Mouse (Mus musculus) kidney, postnatal 0 days (tissue): ENCODE results near the gene Acadsb. TPM values are rescaled to one million over a fixed set of nuclear protein-coding genes. Genes with fewer than 3 reads are reported as not detected.
A peak's percentile ranks its signal among the peaks of the same experiment; 100 is the strongest.
"Not testable (repeated sequence)": the region's sequence is repeated elsewhere in the genome, so short reads cannot be mapped to it uniquely, and the experiment has no call there.

Experiments
- ATAC-seq: fragments of 200-750 bp; cut with Nextera tagmentation; replicated peaks from 2 replicates; pipeline ENCODE4 v1.8.0; 2017; ENCODE audit warnings: low read depth, moderate number of reproducible peaks, moderate TSS enrichment, moderate library complexity; ENCODE audit not compliant: low FRiP score
- DNase-seq: peaks from one replicate; pipeline ENCODE4 v3.0.0-alpha.2; 2016; ENCODE audit warnings: low spot score
- H3K27ac ChIP-seq: fragments of 300-500 bp; sonication (generic); 2 replicates; pipeline ENCODE4 v1.5.1; 2014; ENCODE audit warnings: mild to moderate bottlenecking
- H3K27me3 ChIP-seq: fragments of 300-500 bp; sonication (generic); 2 replicates; pipeline ENCODE4 v1.6.1; 2014; ENCODE audit warnings: low read length, mixed read lengths; ENCODE audit not compliant: insufficient read depth
- H3K36me3 ChIP-seq: fragments of 300-500 bp; sonication (generic); 2 replicates; pipeline ENCODE4 v1.6.1; 2014; ENCODE audit warnings: low read length, mixed read lengths; ENCODE audit not compliant: insufficient read depth
- H3K4me1 ChIP-seq: fragments of 300-500 bp; sonication (generic); replicated peaks from 2 replicates; pipeline ENCODE4 v1.6.1; 2014; ENCODE audit warnings: antibody characterized with exemption, low read length, mixed read lengths; ENCODE audit not compliant: insufficient read depth
- H3K4me2 ChIP-seq: fragments of 300-500 bp; sonication (generic); 2 replicates; pipeline ENCODE4 v1.6.1; 2014; ENCODE audit warnings: mild to moderate bottlenecking, low read length, moderate library complexity, mixed read lengths
- H3K4me3 ChIP-seq: fragments of 300-500 bp; sonication (generic); replicated peaks from 2 replicates; pipeline ENCODE4 v1.5.1; 2014; ENCODE audit warnings: low read depth, low read length
- H3K9ac ChIP-seq: fragments of 300-500 bp; sonication (generic); 2 replicates; pipeline ENCODE4 v1.6.1; 2014; ENCODE audit warnings: low read depth, low read length
- H3K9me3 ChIP-seq: fragments of 300-500 bp; sonication (generic); replicated peaks from 2 replicates; pipeline ENCODE4 v1.6.1; 2016; ENCODE audit warnings: low read length, inconsistent platforms, mixed read lengths
- CTCF ChIP-seq: IDR thresholded peaks from 2 replicates; pipeline ENCODE4 v1.5.1; 2016; ENCODE audit warnings: antibody characterized with exemption, low read depth, mild to moderate bottlenecking, moderate library complexity
- WGBS: fragments of 180-500 bp; shearing (Covaris S2); extraction: QIAGEN DNeasy Blood & Tissue Kit; methylation state at CpG from one replicate; pipeline ENCODE4 v1.1.7; 2014; 5-methylcytosine and 5-hydroxymethylcytosine counted together
- polyA plus RNA-seq: library from polyadenylated mRNA; unstranded; fragments of >200 nt; fragmentation: Nextera tagmentation; extraction: Ambion mirVana; gene quantifications from 2 replicates; pipeline ENCODE4 v1.2.1, GENCODE M21; 2015

Gene Acadsb
- polyA plus RNA-seq, 1 experiment from 2014 or later = 101 TPM

DNA sequence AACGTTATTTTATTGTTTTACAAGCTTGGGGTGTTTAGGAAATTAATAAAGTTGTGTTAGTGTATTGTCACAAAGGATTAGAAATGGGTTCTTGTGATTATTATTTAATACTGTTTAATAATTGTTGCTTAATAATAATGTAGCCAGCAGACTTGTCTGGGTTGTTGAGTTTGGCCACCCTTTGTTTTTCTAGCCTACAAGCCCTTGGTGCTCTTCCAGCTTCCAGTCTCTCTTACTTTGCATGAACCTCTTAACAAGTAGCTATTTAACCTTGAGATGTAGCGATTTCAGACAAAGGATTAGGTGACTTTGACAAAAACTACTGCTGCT is 1.5 kb downstream of the Acadsb start:
- no peak overlapping the region for H3K27ac ChIP-seq
- no peak for TF ChIP-seq CTCF
- peaks cover 11% of the 10 kb centered on the region for H3K4me1 ChIP-seq
- H3K27me3 ChIP-seq = no peaks in the 10 kb centered on the region
- peak; percentile 24 for DNase-seq
- H3K36me3 ChIP-seq = no peaks in the 10 kb centered on the region
- H3K4me2 ChIP-seq = peak overlapping the region; percentile 81
- H3K9me3 ChIP-seq = no peaks in the 10 kb centered on the region
- 37% methylated on average over 2 of the region's 2 CpGs for WGBS
- no peak for ATAC-seq
- H3K4me3 ChIP-seq = 0 out of 2 replicates have a peak overlapping the region, but pooled peaks have one; percentile 81
- H3K9ac ChIP-seq = no peak overlapping the region

DNA sequence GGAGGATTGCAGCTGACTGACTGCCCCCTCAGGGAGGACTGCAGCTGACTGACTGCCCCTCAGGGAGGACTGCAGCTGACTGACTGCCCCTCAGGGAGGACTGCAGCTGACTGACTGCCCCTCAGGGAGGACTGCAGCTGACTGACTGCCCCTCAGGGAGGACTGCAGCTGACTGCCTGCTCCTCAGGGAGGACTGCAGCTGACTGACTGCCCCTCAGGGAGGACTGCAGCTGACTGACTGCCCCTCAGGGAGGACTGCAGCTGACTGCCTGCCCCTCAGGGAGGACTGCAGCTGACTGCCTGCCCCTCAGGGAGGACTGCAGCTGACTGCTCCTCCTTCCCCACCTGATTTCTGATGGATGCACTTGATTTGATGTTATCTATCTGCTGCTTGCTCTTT is 6.3 kb downstream of the Acadsb start:
- H3K27ac ChIP-seq, H3K4me2 ChIP-seq, H3K4me3 ChIP-seq, H3K4me1 ChIP-seq, H3K9me3 ChIP-seq, H3K36me3 ChIP-seq, H3K9ac ChIP-seq, H3K27me3 ChIP-seq, DNase-seq, ATAC-seq: not testable (repeated sequence)

- Histone ChIP-seq H3K36me3 (no peaks in the 10 kb centered on the region), H3K9ac (no peak overlapping the region), H3K4me1 (no peaks in the 10 kb centered on the region), H3K27me3 (no peaks in the 10 kb centered on the region), H3K27ac (no peak overlapping the region), H3K4me3 (no peak overlapping the region), H3K9me3 (no peaks in the 10 kb centered on the region), H3K4me2 (no peak overlapping the region)
- no peak for TF ChIP-seq CTCF
- DNase-seq (no peak), ATAC-seq (no peak)
Observed at GRCm38 (mm10) chr7:131417605-131418004, 7.2 kb downstream of the Acadsb start.

DNA sequence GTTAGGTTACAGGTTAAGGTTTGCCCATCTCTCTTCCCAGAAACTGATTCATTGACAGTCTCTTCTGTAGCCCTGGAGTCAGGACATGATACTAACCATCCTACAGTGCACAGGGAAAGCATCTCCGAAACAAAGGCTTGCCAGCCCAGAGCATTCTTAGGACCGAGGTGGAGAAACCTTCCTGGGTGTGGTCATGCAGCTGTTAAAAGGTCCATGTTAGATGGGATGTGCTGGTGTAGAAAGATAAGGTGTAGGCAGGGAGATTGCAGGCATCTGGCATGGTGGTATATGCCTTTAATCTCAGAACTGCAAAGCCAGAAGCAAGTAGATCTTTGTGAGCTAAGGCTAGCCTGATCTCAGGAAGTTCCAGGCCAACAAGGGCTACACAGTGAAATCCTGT is 14.5 kb downstream of the Acadsb start:
- no peak for TF ChIP-seq CTCF
- ATAC-seq = no peak
- H3K9ac ChIP-seq = no peak overlapping the region
- H3K9me3 ChIP-seq = no peaks in the 10 kb centered on the region
- no peaks in the 10 kb centered on the region for H3K4me1 ChIP-seq
- H3K27me3 ChIP-seq = no peaks in the 10 kb centered on the region
- DNase-seq = no peak
- WGBS = 86% methylated on average over 2 of the region's 2 CpGs
- no peak overlapping the region for H3K4me3 ChIP-seq
- peaks cover 10% of the 10 kb centered on the region; the same call in 1 of the 2 replicates for H3K36me3 ChIP-seq
- no peak overlapping the region for H3K27ac ChIP-seq
- no peak overlapping the region for H3K4me2 ChIP-seq

- no peak overlapping the region for H3K4me2 ChIP-seq
- no peak overlapping the region for H3K9ac ChIP-seq
- H3K4me3 ChIP-seq = no peak overlapping the region
- H3K36me3 ChIP-seq = peaks cover 17% of the 10 kb centered on the region; the same call in 1 of the 2 replicates
- ATAC-seq (no peak), DNase-seq (no peak)
- no peaks in the 10 kb centered on the region for H3K27me3 ChIP-seq
- H3K27ac ChIP-seq = no peak overlapping the region
- no peak for TF ChIP-seq CTCF
- no peaks in the 10 kb centered on the region for H3K4me1 ChIP-seq
- 85% methylated on average over 5 of the region's 5 CpGs for WGBS
- H3K9me3 ChIP-seq = no peaks in the 10 kb centered on the region
Observed at GRCm38 (mm10) chr7:131427331-131427730, 16.9 kb downstream of the Acadsb start.

- ATAC-seq (no peak), DNase-seq (peak; percentile 77)
- H3K4me1 ChIP-seq = no peaks in the 10 kb centered on the region
- no peaks in the 10 kb centered on the region for H3K27me3 ChIP-seq
- no peaks in the 10 kb centered on the region for H3K9me3 ChIP-seq
- H3K36me3 ChIP-seq = peaks cover 19% of the 10 kb centered on the region; the same call in 1 of the 2 replicates
- no peak overlapping the region for H3K4me2 ChIP-seq
- no peak overlapping the region for H3K4me3 ChIP-seq
- no peak overlapping the region for H3K27ac ChIP-seq
- no peak overlapping the region for H3K9ac ChIP-seq
- 17% methylated on average over 1 of the region's 1 CpGs for WGBS
- peak; percentile 75 for TF ChIP-seq CTCF
Observed at GRCm38 (mm10) chr7:131432244-131432643, 21.8 kb downstream of the Acadsb start.

DNA sequence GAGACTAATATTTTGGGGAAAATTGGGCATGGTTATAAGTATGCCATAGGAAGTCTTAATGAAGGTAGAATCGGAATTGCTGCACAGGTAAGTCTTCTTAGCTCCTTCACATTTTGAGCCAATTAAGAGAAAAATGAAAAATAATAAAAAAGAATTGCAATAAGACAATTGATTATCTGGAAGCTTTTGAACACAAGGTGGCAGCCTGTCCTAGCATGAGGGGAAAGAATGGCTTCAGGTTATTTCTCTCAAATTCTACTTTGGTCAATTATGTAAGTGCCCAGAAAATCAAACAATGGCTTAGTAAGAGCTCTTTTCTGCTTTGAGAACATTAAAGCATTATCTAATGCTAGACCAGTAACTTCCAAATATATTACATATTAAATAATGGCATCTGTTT is 23.9 kb downstream of the Acadsb start:
- H3K36me3 ChIP-seq = peaks cover 16% of the 10 kb centered on the region; the same call in 1 of the 2 replicates
- peak; percentile 46 for TF ChIP-seq CTCF
- H3K27me3 ChIP-seq = no peaks in the 10 kb centered on the region
- no peak overlapping the region for H3K4me2 ChIP-seq
- H3K4me1 ChIP-seq = no peaks in the 10 kb centered on the region
- no peaks in the 10 kb centered on the region for H3K9me3 ChIP-seq
- no peak overlapping the region for H3K27ac ChIP-seq
- DNase-seq (no peak), ATAC-seq (no peak)
- WGBS = 86% methylated on average over 1 of the region's 1 CpGs
- H3K9ac ChIP-seq = no peak overlapping the region
- H3K4me3 ChIP-seq = no peak overlapping the region
